Mouse (Mus musculus) G1E (cell line): ENCODE data around the gene BC048679.

Experiments
- CTCF ChIP-seq: IDR thresholded peaks from 2 replicates; pipeline ENCODE4 v1.5.1; 2012; ENCODE audit warnings: low read depth, low read length, inconsistent platforms, mixed read lengths
- GATA1 ChIP-seq: IDR thresholded peaks from 2 replicates; pipeline ENCODE4 v1.6.1; 2012; ENCODE audit warnings: borderline replicate concordance, low read length, inconsistent platforms, mixed read lengths
- GATA2 ChIP-seq: IDR thresholded peaks from 2 replicates; pipeline ENCODE4 v1.6.1; 2012; ENCODE audit warnings: low read depth, low read length, inconsistent platforms, borderline replicate concordance
- POLR2AphosphoS5 ChIP-seq: IDR thresholded peaks from 2 replicates; pipeline ENCODE4 v1.6.1; 2012; ENCODE audit warnings: low read depth, low read length, inconsistent platforms; ENCODE audit not compliant: insufficient replicate concordance
- TAL1 ChIP-seq: conservative IDR thresholded peaks from 2 replicates; pipeline ENCODE4 v1.6.1; 2012; ENCODE audit warnings: low read depth, low read length, inconsistent platforms, mixed read lengths

GRCm38 (mm10) chr7:81476833-81477232 is 21.2 kb downstream of the BC048679 start:
- TF ChIP-seq CTCF (no peak), POLR2AphosphoS5 (no peak), TAL1 (no peak), GATA1 (no peak), GATA2 (no peak)
